ENCODE assay signal across 11 mouse cellular contexts in genomic region chr5:143617487-143618209, GRCm38 (mm10). TPM values are rescaled to one million over a fixed set of nuclear protein-coding genes. Genes with fewer than 3 reads are reported as not detected.
A peak's percentile ranks its signal among the peaks of the same experiment; 100 is the strongest.
DNase-seq lines count a peak whose midpoint lies in the region; ATAC-seq and TF ChIP-seq lines count a peak whose summit lies in the region.
"Had no signal": no experiment of that assay in that cellular context is flagged by ENCODE, and none has a peak within 500 bp of the region (broad histone marks: within the 10 kb centered on the region; RNA-seq: fewer than 3 reads in every experiment).

No protein-coding gene starts in this region.

- no peak for TF ChIP-seq CTCF in intestine, postnatal 0 days (IDR thresholded peaks at IDR 0.05; ENCODE audit: low read depth)

- H3K4me3 ChIP-seq in intestine, embryonic 15.5 days (replicated peaks) = no peak overlapping the region
- no peak overlapping the region for H3K4me3 ChIP-seq in intestine, postnatal 0 days (ENCODE audit: low read depth, low read length)
- no peak overlapping the region for H3K4me3 ChIP-seq in embryonic facial prominence, embryonic 15.5 days (replicated peaks)

- H3K4me2 ChIP-seq in intestine, embryonic 15.5 days (replicated peaks) = no peak overlapping the region
- no peak overlapping the region for H3K4me2 ChIP-seq in intestine, postnatal 0 days (replicated peaks; ENCODE audit: low read depth)
- H3K4me2 ChIP-seq in embryonic facial prominence, embryonic 15.5 days (replicated peaks) = no peak overlapping the region

- H3K9me3 ChIP-seq in intestine, embryonic 15.5 days = no peaks in the 10 kb centered on the region
- no peaks in the 10 kb centered on the region for H3K9me3 ChIP-seq in intestine, postnatal 0 days (ENCODE audit: control insufficient read depth)
- no peaks in the 10 kb centered on the region for H3K9me3 ChIP-seq in embryonic facial prominence, embryonic 15.5 days (replicated peaks)

- DNase-seq in embryo, embryonic 10 days (ENCODE audit: low spot score) = peak; percentile 58
- DNase-seq in heart, postnatal 4 days = peak; percentile 71
- no peak for DNase-seq in spleen, postnatal 36 days (ENCODE audit: low spot score in 2 of 2)
- no peak for DNase-seq in spleen, postnatal 10 days (ENCODE audit: low spot score in 2 of 2)
- no peak for DNase-seq in B cell, adult 2 months
- DNase-seq: cerebellum, adult 9-11 months; forebrain, postnatal 0 days had no signal

- peak overlapping the region; percentile 10; the same call in 1 of the 2 replicates for H3K27ac ChIP-seq in intestine, embryonic 15.5 days
- H3K27ac ChIP-seq in intestine, postnatal 0 days (ENCODE audit: low read depth, low read length) = no peak overlapping the region
- peak overlapping the region; percentile 78 for H3K27ac ChIP-seq in embryonic facial prominence, embryonic 15.5 days (replicated peaks)
- H3K27ac ChIP-seq: hindbrain, postnatal 0 days had no signal

- peaks cover 17% of the 10 kb centered on the region for H3K4me1 ChIP-seq in intestine, embryonic 15.5 days (replicated peaks)
- H3K4me1 ChIP-seq in intestine, postnatal 0 days (replicated peaks; ENCODE audit: control insufficient read depth, insufficient read depth, low read length) = peaks cover 3% of the 10 kb centered on the region; the same call in 1 of the 2 replicates
- H3K4me1 ChIP-seq in embryonic facial prominence, embryonic 15.5 days = peaks cover 33% of the 10 kb centered on the region

- no peaks in the 10 kb centered on the region for H3K27me3 ChIP-seq in intestine, embryonic 15.5 days (replicated peaks)
- no peaks in the 10 kb centered on the region for H3K27me3 ChIP-seq in intestine, postnatal 0 days (replicated peaks; ENCODE audit: control insufficient read depth, insufficient read depth, low read length)
- no peaks in the 10 kb centered on the region for H3K27me3 ChIP-seq in embryonic facial prominence, embryonic 15.5 days

- H3K9ac ChIP-seq in intestine, embryonic 15.5 days = no peak overlapping the region
- no peak overlapping the region for H3K9ac ChIP-seq in intestine, postnatal 0 days (ENCODE audit: low read depth, low read length)
- no peak overlapping the region for H3K9ac ChIP-seq in embryonic facial prominence, embryonic 15.5 days
- H3K9ac ChIP-seq: forebrain, postnatal 0 days had no signal

- 54% methylated on average over 10 of the region's 10 CpGs for WGBS in intestine, embryonic 15.5 days
- 68% methylated on average over 10 of the region's 10 CpGs for WGBS in intestine, postnatal 0 days
- 24% methylated on average over 10 of the region's 10 CpGs for WGBS in embryonic facial prominence, embryonic 15.5 days

- no peaks in the 10 kb centered on the region for H3K36me3 ChIP-seq in intestine, embryonic 15.5 days
- no peaks in the 10 kb centered on the region for H3K36me3 ChIP-seq in intestine, postnatal 0 days (ENCODE audit: control insufficient read depth, insufficient read depth)
- no peaks in the 10 kb centered on the region for H3K36me3 ChIP-seq in embryonic facial prominence, embryonic 15.5 days

- ATAC-seq in intestine, embryonic 15.5 days = no peak
- ATAC-seq in intestine, postnatal 0 days = no peak
- no peak for ATAC-seq in embryonic facial prominence, embryonic 15.5 days (ENCODE audit: insufficient number of reproducible peaks, low FRiP score, low TSS enrichment, low read depth)
- ATAC-seq: forebrain, postnatal 0 days; hindbrain, postnatal 0 days had no signal

RNA-seq across cellular contexts. Expression of gene Cyth3, which starts 4.6 kb away (rescaled TPM):
- 43.7 and 44.3 TPM in 2 replicates for polyA plus RNA-seq in intestine, embryonic 15.5 days (2015; fragmentation: Nextera tagmentation; extraction: Ambion mirVana)
- polyA plus RNA-seq in intestine, postnatal 0 days (2015; fragmentation: Nextera tagmentation; extraction: Ambion mirVana) = 21.1 and 22.6 TPM in 2 replicates
- polyA plus RNA-seq in embryonic facial prominence, embryonic 15.5 days (2015; fragmentation: Nextera tagmentation; extraction: Ambion mirVana) = 61.1 and 62.0 TPM in 2 replicates
- total RNA-seq in heart, postnatal 4 days (2021) = 100 to 1,000 TPM in 1 of 2 experiments, 10 to 100 TPM in 1; 95.3 to 102 TPM

Comparison
In these comparisons a context has a peak if more than half of its experiments do, and no peak if none do; other contexts are left out.
1. DNase-seq: peak in embryo, embryonic 10 days (single experiment) and heart, postnatal 4 days (single experiment); none in spleen, postnatal 36 days (0 of 2), spleen, postnatal 10 days (0 of 2) and B cell, adult 2 months (0 of 2).